Mouse (Mus musculus): Measurements from ENCODE around the gene Dclk1.

The Dclk1 gene

GRCm38 (mm10) chr3:55543929-55544684, 301.9 kb downstream of the Dclk1 start:
- no peak for DNase-seq

GRCm38 (mm10) chr3:55545296-55545695, 303.1 kb downstream of the Dclk1 start:
- no peak for DNase-seq

GRCm38 (mm10) chr3:55545916-55546315, 303.8 kb downstream of the Dclk1 start:
- no peak for DNase-seq

GRCm38 (mm10) chr3:55547106-55547505, 304.9 kb downstream of the Dclk1 start:
- DNase-seq: no peak

GRCm38 (mm10) chr3:55549376-55549775, 307.2 kb downstream of the Dclk1 start:
- DNase-seq: no peak

GRCm38 (mm10) chr3:55550962-55551361, 308.8 kb downstream of the Dclk1 start:
- DNase-seq: no peak

DNA sequence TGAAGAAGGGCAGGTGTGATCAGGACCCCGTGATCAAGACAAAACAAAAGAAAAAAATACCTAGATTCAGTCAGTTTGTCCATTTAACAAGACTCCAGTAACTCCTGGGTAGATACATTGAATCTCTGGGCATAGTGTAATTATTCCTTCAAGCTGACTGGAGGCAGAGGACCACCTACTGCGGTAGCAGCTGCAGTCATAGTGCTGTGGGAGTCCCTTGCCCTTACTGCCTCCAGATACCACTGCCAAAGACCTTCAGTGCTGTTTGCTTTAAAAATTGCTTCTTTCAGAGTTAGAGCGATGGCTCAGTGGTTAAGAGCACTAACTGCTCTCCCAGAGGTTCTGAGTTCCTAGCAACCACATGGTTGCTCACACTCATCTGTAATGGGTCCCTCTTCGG, 309.7 kb downstream of the Dclk1 start:
- no peak for DNase-seq

GRCm38 (mm10) chr3:55553031-55553430, 310.9 kb downstream of the Dclk1 start:
- no peak for DNase-seq

DNA sequence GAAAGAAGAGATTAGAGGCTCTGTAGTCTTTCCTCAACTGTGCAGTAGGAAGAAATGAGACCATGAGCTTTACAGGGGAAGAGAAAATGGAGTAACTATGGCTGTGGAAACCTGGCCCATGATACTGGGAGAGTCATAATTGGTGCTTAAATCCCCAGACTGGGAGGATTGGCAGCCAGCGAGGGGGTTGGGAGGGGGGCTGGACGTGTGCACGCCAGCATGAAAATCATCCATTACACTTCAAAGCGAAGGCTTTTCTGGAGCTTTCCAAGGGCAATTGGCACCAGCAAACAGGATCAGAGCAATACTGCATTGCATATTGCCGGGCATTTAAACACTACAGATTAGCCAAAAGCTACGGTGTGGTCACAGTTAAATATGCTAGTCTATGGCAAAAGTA, 313.7 kb downstream of the Dclk1 start:
- no peak for DNase-seq

- DNase-seq: no peak
Measured at GRCm38 (mm10) chr3:55558570-55558969, 316.4 kb downstream of the Dclk1 start.

DNA sequence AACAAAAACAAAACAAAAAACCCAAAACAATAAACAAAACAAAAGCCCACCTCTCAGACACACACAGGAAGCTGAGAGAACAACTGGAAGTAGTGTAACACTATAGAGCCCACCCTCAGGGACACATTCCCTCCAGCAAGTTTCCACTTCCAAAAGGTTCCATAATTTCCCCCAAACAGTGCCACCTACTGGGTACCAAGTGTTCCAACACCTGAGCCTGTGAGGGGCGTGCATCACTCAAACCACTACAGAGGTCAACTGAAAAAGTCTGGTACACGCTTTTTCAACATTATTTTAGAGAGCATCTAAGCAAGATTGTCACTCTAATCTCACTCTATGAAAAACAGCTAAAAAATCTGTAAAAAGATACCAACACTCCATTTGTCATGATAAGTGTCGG, 325.3 kb downstream of the Dclk1 start:
- DNase-seq: no peak

DNA sequence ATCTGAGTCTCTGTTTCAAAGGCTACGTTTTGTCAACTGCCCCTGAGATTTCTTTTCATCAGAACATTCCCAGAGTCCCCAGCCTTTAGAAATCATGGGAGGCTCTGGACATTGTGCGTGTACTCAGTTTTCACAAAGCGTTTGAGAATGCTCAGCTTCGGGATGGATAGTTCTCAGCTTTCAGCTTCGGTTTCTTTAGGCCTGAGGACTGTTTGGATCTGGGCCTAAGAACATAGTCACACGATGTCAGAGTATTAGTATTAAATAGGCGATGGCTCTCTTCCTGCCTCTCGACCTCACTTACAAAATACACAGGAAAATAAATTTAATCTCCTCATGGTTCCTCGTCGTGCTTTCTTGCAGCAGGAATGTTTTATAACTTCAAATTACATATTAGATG, 327.4 kb downstream of the Dclk1 start:
- DNase-seq: no peak

GRCm38 (mm10) chr3:55571034-55571433, 328.9 kb downstream of the Dclk1 start:
- DNase-seq: no peak

DNA sequence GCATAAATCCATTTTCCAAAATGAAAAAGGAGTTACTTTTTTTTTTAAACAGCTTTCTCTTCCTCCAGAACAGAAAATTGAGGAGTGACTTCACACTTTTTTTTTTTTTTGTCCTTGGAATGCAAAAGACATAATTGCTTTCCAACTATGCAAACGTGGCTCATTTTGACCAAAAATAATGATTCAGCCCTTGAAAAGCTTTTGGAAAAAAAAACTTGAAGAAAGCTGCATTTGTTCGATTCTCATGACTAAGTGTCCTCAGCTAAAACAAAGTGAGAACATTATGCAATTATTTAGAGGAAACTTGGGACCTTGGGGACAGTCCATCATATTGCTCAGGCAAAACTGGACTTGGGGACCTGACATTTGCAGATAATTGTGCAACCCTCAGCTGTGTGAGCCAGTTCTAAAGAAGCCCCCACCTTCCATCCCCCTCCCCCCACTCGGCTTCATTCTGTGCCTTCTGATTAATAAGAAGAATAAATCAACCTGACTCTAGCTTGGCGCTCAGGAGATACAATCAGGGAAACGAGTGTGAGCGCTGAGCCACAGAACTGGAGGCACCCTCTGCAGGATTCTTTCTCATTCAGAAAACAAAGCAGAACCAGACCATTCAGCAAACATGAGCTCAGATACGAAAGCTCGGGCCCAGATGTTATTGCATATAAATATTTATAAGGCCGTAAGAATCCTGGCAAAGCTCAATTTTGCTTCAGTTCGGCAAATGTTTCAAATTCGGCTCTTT, 329.6 kb downstream of the Dclk1 start:
- DNase-seq: no peak

DNA sequence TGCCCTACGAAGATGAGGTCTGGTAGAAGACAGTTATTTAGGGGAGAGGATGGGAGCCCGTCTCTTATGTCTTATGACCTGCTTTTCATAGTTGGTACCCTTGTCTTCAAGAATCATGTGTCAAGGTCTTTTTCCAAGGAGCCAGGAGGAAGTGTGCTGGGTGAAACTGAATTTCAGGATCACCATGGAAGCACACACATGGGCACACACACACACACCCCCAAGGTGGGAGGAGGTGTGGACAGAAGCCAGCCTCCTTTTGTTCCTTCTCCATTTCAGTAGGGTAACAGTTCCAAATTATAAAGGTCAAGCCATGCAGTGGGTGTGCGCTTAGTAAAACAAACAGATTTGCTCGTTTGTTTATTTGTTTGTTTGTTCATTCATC, 330.1 kb downstream of the Dclk1 start:
- no peak for DNase-seq

DNA sequence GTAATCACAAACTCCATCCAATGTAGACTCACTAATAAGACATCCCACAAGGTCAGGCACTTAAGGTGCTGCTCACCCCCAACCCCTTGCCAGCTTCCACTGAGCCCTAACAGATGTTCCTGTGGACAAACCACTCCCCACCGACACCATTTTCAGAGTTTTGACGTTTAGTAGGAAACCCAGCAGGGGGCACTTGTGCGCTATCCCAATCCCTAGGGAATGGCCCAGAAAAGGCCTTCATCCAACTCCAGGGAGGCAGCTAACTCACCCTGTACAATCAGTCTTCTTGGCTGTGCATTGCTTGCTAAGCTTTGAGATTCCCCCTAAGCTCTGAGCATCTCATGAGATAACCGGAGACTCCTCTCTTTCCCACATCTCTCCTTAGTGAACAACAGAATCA, 331.8 kb downstream of the Dclk1 start:
- DNase-seq: peak; percentile 39

DNA sequence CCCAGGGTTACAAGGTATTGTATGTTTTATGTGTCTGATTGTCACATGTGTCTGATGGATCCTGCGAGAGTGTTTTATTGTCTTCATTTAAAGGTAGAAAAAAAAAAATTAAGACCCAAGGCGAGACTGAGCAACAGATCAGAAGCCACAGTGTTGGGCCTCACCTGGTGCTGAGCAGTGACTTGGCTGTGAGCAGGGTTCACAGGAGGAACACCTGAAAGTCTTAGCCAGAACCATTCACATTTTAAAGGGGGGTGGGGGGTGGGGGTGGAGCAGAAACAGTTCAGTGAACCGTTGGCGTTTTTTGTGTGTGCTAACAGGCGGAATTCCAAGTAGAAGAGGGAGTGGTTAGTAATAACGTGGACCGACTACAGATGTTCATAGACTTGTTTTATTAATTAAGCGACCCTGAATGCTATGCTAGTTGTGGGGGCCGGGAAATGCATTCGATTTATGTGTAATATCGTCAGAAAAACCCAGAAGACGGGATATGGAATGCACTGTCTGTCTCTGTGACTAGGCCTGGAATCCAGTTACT, 345.3 kb downstream of the Dclk1 start:
- peak; percentile 4 for DNase-seq

DNA sequence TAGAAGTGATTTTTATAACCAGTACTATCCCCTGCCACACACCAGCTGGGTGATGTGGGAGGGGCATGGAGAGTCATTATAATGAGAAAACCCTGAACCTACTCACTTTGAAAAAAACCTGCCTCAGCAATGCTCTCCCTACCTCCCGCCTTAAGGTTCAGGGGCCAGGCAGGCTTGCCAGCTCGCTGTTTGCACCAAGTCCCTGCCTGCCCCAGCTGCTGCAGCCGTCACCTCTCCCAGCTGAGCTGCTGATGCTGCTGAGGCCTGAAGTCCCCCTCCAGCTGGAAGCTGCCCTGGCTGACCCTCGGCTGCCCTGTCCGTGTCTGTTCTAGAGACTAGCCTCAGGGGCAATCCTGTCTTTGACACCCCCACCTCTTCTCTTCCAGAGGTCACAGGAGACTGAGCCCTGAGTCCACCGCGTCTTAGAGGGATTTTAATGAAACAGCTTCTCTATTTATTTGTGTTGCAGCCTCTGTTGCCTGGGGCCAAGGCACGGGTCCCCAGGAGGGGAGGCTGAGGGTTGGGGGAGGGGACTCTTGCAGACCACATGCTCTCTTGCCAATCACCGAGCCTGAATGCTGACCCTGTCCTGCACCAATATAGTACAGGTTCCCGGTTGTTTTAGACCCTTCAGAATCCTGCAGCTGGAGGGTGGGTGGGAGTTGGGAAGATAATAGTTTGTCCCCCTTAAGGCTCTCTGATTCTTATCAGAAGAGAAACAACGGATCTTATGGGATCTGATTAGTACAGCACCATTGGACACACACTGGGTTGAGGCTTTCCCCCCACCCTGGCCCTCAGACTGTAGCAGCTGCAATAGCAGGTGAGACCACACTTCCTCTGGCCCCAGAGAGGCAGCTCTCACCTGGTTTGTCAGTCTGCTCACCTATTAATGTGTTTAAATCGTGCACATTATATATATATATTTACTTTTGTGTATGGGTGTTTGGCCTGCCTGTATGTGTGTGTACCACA, 346.1 kb downstream of the Dclk1 start:
- peak; percentile 61 for DNase-seq
